Mouse (Mus musculus): ENCODE results near the gene Blvra. TPM values are rescaled to one million over a fixed set of nuclear protein-coding genes. Genes with fewer than 3 reads are reported as not detected.
"Not testable (repeated sequence)": the region's sequence is repeated elsewhere in the genome, so short reads cannot be mapped to it uniquely, and the experiment has no call there.

The Blvra gene
- polyA plus RNA-seq, 1 experiment from 2014 or later = 18.9 TPM

DNA sequence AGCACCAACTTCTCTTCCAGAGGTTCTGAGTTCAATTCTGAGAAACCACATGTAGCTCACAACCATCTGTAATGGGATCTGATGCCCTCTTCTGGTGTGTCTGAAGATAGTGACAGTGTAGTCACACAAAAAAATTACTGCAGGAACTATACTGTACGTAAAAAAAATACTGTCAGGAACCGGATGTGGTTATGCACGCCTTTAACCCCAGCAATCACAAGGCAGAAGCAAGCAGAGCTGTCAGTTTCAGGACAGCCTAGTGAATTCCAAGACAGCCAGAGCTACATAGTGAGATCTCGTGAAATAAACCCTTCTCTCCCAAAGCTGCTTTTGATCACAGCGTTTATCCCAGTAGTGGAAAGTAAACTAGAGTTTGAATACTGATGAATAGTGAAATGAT, 15.8 kb downstream of the Blvra start:
- no peak for ATAC-seq (ENCODE audit: low FRiP score)
- Histone ChIP-seq H3K36me3 (replicated peaks) (0 out of 2 replicates have a peak, but pooled peaks cover 4% of the 10 kb centered on the region), H3K9me3 (no peaks in the 10 kb centered on the region), H3K4me2 (no peak overlapping the region), H3K9ac (no peak overlapping the region), H3K27me3 (no peaks in the 10 kb centered on the region), H3K4me1 (no peaks in the 10 kb centered on the region), H3K27ac (no peak overlapping the region), H3K4me3 (replicated peaks) (no peak overlapping the region)
- WGBS = 93% methylated on average over 5 of the region's 5 CpGs

- H3K9me3 ChIP-seq; ATAC-seq (ENCODE audit: low FRiP score); H3K4me2 ChIP-seq; H3K36me3 ChIP-seq (replicated peaks); H3K4me1 ChIP-seq; H3K4me3 ChIP-seq (replicated peaks); H3K27ac ChIP-seq; H3K27me3 ChIP-seq; H3K9ac ChIP-seq: not testable (repeated sequence)
Measured at GRCm38 (mm10) chr2:127090151-127090550, 19.7 kb downstream of the Blvra start.

- H3K27me3 ChIP-seq = no peaks in the 10 kb centered on the region
- no peak overlapping the region for H3K9ac ChIP-seq
- H3K27ac ChIP-seq = no peak overlapping the region
- H3K9me3 ChIP-seq = no peaks in the 10 kb centered on the region
- no peak for ATAC-seq (ENCODE audit: low FRiP score)
- no peak overlapping the region for H3K4me3 ChIP-seq (replicated peaks)
- no peaks in the 10 kb centered on the region for H3K36me3 ChIP-seq (replicated peaks)
- H3K4me2 ChIP-seq = no peak overlapping the region
- H3K4me1 ChIP-seq = no peaks in the 10 kb centered on the region
- WGBS = 82% methylated on average over 8 of the region's 8 CpGs
Measured at GRCm38 (mm10) chr2:127092000-127092399, 21.5 kb downstream of the Blvra start.

DNA sequence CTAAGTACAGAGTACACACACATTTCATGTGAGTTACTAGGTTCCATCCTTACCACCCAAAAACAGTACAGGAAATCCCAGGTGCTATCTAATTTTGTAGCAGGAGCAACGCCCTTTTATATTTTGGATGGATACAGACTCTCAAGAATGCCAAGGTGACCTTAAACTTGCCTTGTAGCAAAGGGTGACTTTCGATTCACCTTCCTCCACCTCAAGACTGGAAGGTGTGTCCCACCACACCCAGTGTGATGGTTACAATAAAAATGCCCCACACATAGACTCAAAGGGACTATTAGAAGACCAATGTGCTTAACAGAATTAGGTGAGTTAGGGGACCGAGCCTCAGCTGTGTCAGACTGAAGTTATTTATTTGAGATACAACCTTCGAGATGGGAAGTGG, 38.5 kb downstream of the Blvra start:
- peaks cover 92% of the 10 kb centered on the region for H3K36me3 ChIP-seq (replicated peaks)
- 93% methylated on average over 4 of the region's 4 CpGs for WGBS

DNA sequence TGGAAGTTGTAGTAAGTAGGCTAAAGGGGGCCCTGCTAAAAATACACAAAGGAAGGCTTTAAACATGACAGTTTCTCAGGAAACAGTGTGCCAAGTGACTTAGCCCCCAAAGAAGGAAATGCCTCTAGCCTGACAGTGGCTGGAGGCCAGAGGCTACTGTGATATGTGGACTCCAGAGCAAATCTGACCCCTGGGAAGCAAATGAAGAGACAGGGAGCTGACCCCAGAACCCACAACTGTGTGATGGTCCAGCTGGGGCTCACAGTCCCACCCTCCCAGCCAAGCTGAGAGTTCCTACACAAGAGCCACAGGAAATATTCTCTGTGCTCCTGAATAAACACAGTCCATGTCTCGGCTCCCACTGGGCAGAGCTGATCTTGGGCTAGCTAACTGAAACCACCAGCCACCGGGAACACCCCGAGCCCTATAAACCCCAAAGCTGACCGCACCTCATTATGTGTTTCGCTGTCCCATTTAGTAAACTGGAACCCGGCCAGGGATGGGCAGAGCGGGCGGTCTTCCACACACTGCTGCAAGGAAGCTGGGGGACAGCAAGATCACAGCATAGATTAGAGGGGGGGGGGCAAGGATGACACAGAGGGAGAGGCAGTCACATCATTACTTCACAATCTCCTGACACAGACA, 51.2 kb downstream of the Blvra start:
- Histone ChIP-seq H3K9ac (no peak overlapping the region), H3K27ac (peak overlapping the region; percentile 19; the same call in 1 of the 2 replicates), H3K36me3 (replicated peaks) (peaks cover 92% of the 10 kb centered on the region), H3K27me3 (no peaks in the 10 kb centered on the region), H3K9me3 (no peaks in the 10 kb centered on the region), H3K4me1 (no peaks in the 10 kb centered on the region), H3K4me2 (no peak overlapping the region), H3K4me3 (replicated peaks) (no peak overlapping the region)
- ATAC-seq (ENCODE audit: low FRiP score) = no peak
- 93% methylated on average over 8 of the region's 8 CpGs for WGBS

More for the DNA sequence above, 38.5 kb downstream of the Blvra start:
- H3K9ac ChIP-seq = no peak overlapping the region
- H3K4me3 ChIP-seq (replicated peaks) = no peak overlapping the region
- no peak for ATAC-seq (ENCODE audit: low FRiP score)
- no peak overlapping the region for H3K4me2 ChIP-seq
- no peaks in the 10 kb centered on the region for H3K27me3 ChIP-seq
- no peak overlapping the region for H3K27ac ChIP-seq
- no peaks in the 10 kb centered on the region for H3K4me1 ChIP-seq
- no peaks in the 10 kb centered on the region for H3K9me3 ChIP-seq

DNA sequence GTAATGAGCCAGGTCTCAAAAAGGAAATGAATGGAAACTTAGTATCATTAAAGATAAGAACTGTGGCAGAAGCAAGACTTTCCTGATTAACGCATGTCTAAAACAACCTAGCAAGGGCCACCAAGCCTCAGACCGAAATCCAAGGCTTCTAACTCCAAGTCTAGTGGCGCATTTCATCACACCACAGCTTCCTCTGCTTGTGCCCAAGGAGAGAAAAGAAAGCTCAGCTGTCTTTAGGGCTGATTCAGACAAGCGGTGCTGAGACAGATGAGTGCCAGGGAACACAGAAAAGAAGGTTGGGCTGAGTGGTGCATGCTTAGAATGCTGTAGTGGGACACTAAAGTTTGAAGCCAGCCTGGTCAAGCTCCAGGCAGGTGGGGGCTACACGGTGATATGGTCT, 58.5 kb downstream of the Blvra start:
- Histone ChIP-seq H3K9ac (no peak overlapping the region), H3K27ac (no peak overlapping the region), H3K27me3 (no peaks in the 10 kb centered on the region), H3K4me1 (peaks cover 23% of the 10 kb centered on the region), H3K36me3 (replicated peaks) (peaks cover 38% of the 10 kb centered on the region), H3K4me3 (replicated peaks) (no peak overlapping the region), H3K9me3 (no peaks in the 10 kb centered on the region), H3K4me2 (no peak overlapping the region)
- 92% methylated on average over 5 of the region's 5 CpGs for WGBS
- no peak for ATAC-seq (ENCODE audit: low FRiP score)

DNA sequence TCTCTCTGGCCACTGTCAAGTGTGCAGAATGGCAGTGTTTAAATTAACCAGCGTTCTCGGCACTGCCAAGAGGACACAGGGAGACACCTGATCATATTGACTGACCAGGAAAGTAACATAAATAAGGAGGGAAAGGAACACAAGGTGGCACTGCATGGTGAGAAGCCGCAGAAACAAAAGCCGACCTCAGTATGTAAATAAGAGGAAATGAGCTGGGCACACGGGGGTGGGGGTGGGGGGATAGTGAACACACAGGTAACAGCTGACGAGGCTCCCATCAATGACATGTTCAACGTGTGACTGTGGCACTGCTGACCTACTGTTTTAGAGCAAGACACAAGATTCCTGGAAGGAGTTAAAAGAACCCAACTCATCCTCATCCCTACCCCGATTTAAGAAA, 60.9 kb downstream of the Blvra start:
- Histone ChIP-seq H3K27me3 (no peaks in the 10 kb centered on the region), H3K36me3 (replicated peaks) (peaks cover 14% of the 10 kb centered on the region), H3K4me2 (peak overlapping the region; percentile 73; the same call in 1 of the 2 replicates), H3K27ac (no peak overlapping the region), H3K4me1 (peaks cover 35% of the 10 kb centered on the region), H3K4me3 (replicated peaks) (no peak overlapping the region), H3K9me3 (no peaks in the 10 kb centered on the region), H3K9ac (no peak overlapping the region)
- ATAC-seq (ENCODE audit: low FRiP score) = no peak
- 88% methylated on average over 8 of the region's 8 CpGs for WGBS

DNA sequence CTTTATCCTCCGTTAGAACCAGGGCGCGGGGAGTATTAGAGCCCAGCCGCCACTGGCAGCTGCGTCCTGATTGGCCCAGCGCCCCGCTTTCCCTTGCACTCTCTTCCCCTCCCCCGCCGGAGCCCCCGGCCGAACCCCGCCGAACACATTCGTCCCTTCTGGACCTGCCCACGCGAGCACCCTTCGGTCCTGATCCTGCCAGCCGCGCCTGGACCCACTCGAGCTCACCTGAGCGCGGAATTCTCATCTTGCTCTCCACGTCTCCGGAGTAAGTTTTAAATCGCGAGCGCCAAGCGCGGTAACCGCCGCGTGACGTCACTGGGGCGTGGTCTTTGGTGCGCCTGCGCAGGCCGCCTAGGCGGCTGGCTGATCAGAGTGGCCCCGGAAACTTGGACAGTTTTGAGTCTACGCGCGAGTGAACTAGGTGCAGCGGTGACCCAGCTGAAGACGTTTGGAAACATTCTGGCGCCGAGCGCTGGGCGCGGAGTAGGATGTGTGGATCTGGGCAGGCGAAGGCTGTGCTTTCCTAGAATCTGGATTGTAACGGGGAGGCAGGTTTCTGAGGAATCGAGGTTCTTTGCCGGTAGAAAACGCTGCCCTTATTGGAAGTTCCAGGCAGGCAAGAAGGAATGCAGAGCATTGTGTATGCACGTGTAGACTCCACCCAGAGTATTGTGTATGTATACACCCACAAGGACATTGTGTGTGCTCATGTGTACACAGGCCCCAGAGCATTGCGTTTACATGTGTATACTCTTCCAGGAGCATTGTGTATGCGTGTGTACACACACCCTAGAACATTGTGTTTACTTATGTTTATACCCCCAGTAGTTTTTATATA, 63.4 kb downstream of the Blvra start, which contains the start of gene Ncaph:
Gene Ncaph, minus strand, starts transcription at position 334 of the 841 bp plus-strand sequence.
- H3K27me3 ChIP-seq = no peaks in the 10 kb centered on the region
- H3K4me1 ChIP-seq = peaks cover 51% of the 10 kb centered on the region
- H3K9ac ChIP-seq = peak within 1 kb of the TSS; percentile 77
- peak within 1 kb of the TSS; percentile 73 for H3K4me2 ChIP-seq
- 1% methylated on average over 57 of the region's 57 CpGs for WGBS
- peak; percentile 92 for ATAC-seq (ENCODE audit: low FRiP score)
- H3K9me3 ChIP-seq = no peaks in the 10 kb centered on the region
- peak within 1 kb of the TSS; percentile 78 for H3K4me3 ChIP-seq (replicated peaks)
- peak within 1 kb of the TSS; percentile 89 for H3K27ac ChIP-seq
- no peaks in the 10 kb centered on the region for H3K36me3 ChIP-seq (replicated peaks)

DNA sequence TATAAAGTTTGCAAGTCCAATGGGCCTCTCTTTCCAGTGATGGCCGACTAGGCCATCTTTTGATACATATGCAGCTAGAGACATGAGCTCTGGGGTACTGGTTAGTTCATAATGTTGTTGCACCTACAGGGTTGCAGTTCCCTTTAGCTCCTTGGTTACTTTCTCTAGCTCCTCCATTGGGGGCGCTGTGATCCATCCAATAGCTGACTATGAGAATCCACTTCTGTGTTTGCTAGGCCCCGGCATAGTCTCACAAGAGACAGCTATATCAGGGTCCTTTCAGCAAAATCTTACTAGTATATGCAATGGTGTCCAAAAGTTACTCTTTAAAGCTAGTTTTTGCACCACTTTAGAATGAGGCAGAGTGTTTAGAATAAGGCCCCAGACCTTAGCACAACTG, 64.8 kb downstream of the Blvra start:
- H3K4me3 ChIP-seq (replicated peaks); H3K9me3 ChIP-seq; H3K4me2 ChIP-seq; H3K27ac ChIP-seq; H3K27me3 ChIP-seq; ATAC-seq (ENCODE audit: low FRiP score); H3K9ac ChIP-seq: not testable (repeated sequence)
- Histone ChIP-seq H3K4me1 (peaks cover 51% of the 10 kb centered on the region), H3K36me3 (replicated peaks) (peaks cover 13% of the 10 kb centered on the region)
- 47% methylated on average over 3 of the region's 3 CpGs for WGBS

DNA sequence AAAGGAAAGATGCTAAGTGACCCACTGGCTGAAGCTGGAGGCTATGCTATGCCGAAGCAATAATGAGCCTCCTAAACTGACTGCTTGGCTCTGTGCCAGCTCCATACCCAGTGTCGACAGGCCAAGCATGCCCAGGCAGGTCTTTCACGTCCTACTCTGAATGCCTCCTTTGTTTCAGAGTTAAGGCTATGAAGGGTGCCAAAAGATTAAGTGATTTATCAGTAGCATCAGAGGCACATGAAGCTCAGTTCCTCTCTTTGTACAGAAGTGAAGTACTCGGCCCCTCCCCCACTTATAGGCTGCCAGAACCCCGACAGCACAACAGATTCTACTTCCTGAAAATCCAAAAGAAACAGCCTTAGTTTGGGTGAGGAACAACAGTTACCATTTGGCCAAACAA, 66.5 kb downstream of the Blvra start:
- peak overlapping the region; percentile 89 for H3K27ac ChIP-seq
- H3K9ac ChIP-seq = no peak overlapping the region

DNA sequence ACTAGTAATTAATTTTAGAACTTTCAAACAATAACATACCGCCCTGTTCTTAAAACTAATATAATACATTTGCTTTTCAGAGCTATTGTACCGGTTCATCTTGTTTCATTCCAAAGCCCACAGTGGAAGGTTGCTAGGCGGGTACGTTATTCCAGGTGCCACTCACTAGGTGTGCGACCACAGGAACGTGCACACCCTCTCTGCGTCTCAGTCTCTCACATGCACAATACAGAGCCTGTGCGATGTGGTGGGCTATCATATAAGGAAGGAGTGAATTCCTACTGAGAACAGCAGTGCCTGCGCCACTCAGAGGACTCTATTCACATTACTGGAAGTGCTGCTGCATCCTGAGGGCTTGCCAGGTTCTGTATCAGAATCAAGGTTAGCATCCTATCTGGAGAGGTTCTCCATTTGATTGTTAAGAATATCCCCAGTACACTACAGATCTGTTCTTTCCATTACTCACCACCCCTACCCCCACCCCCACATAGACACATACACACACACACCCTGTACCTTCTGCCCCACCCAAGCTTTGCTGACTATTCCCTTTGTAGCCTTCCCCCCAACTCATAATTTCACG, 67.5 kb downstream of the Blvra start:
- ATAC-seq (ENCODE audit: low FRiP score) = no peak
- Histone ChIP-seq H3K27ac (0 out of 2 replicates have a peak overlapping the region, but pooled peaks have one; percentile 20), H3K9me3 (no peaks in the 10 kb centered on the region), H3K4me1 (peaks cover 45% of the 10 kb centered on the region), H3K9ac (no peak overlapping the region), H3K36me3 (replicated peaks) (peaks cover 28% of the 10 kb centered on the region), H3K27me3 (no peaks in the 10 kb centered on the region), H3K4me2 (no peak overlapping the region), H3K4me3 (replicated peaks) (no peak overlapping the region)
- WGBS = 80% methylated on average over 10 of the region's 10 CpGs

More for the DNA sequence above, 66.5 kb downstream of the Blvra start:
- Histone ChIP-seq H3K9me3 (no peaks in the 10 kb centered on the region), H3K4me2 (peak overlapping the region; percentile 30), H3K36me3 (replicated peaks) (peaks cover 28% of the 10 kb centered on the region), H3K4me1 (peaks cover 45% of the 10 kb centered on the region), H3K4me3 (replicated peaks) (no peak overlapping the region), H3K27me3 (no peaks in the 10 kb centered on the region)
- 6% methylated on average over 5 of the region's 5 CpGs for WGBS
- peak; percentile 55 for ATAC-seq (ENCODE audit: low FRiP score)

- H3K36me3 ChIP-seq (replicated peaks) = peaks cover 28% of the 10 kb centered on the region
- H3K4me1 ChIP-seq = peaks cover 44% of the 10 kb centered on the region
- H3K9me3 ChIP-seq = no peaks in the 10 kb centered on the region
- no peak overlapping the region for H3K4me2 ChIP-seq
- 0 out of 2 replicates have a peak overlapping the region, but pooled peaks have one; percentile 20 for H3K27ac ChIP-seq
- H3K4me3 ChIP-seq (replicated peaks) = no peak overlapping the region
- ATAC-seq (ENCODE audit: low FRiP score) = no peak
- 93% methylated on average over 4 of the region's 4 CpGs for whole genome bisulfite sequencing
- H3K9ac ChIP-seq = no peak overlapping the region
- H3K27me3 ChIP-seq = no peaks in the 10 kb centered on the region
Measured at GRCm38 (mm10) chr2:127138449-127138848, 68.0 kb downstream of the Blvra start.

Data from forebrain, embryonic 12.5 days (tissue).